Mouse (Mus musculus): ENCODE results near the gene Intu.
A peak's percentile ranks its signal among the peaks of the same experiment; 100 is the strongest.

The Intu gene

GRCm38 (mm10) chr3:40527976-40528950 is 2.8 kb upstream of the Intu start:
- peak; percentile 49 for DNase-seq (ENCODE audit: low spot score)

- peak; percentile 45 for DNase-seq (ENCODE audit: low spot score)
Measured at GRCm38 (mm10) chr3:40528958-40529357, 2.1 kb upstream of the Intu start.

GRCm38 (mm10) chr3:40530845-40531244 is 241 bp upstream of the Intu start:
- no peak for DNase-seq (ENCODE audit: low spot score)

- no peak for DNase-seq (ENCODE audit: low spot score)
Measured at GRCm38 (mm10) chr3:40532256-40532655, 1.2 kb downstream of the Intu start.

GRCm38 (mm10) chr3:40534141-40534540 is 3.1 kb downstream of the Intu start:
- no peak for DNase-seq (ENCODE audit: low spot score)

GRCm38 (mm10) chr3:40540567-40541554 is 9.8 kb downstream of the Intu start:
- DNase-seq (ENCODE audit: low spot score), result peak; percentile 95

- DNase-seq (ENCODE audit: low spot score), result no peak
Measured at GRCm38 (mm10) chr3:40546621-40547020, 15.5 kb downstream of the Intu start.

- no peak for DNase-seq (ENCODE audit: low spot score)
Measured at GRCm38 (mm10) chr3:40652941-40653352, 121.9 kb downstream of the Intu start.

GRCm38 (mm10) chr3:40653582-40653981 is 122.5 kb downstream of the Intu start:
- no peak for DNase-seq (ENCODE audit: low spot score)

- peak; percentile 76 for DNase-seq (ENCODE audit: low spot score)
Measured at GRCm38 (mm10) chr3:40654028-40654427, 122.9 kb downstream of the Intu start.

- DNase-seq (ENCODE audit: low spot score), result no peak
Measured at GRCm38 (mm10) chr3:40655571-40655970, 124.5 kb downstream of the Intu start.

GRCm38 (mm10) chr3:40656339-40656738 is 125.3 kb downstream of the Intu start:
- no peak for DNase-seq (ENCODE audit: low spot score)

- no peak for DNase-seq (ENCODE audit: low spot score)
Measured at GRCm38 (mm10) chr3:40660231-40660630, 129.1 kb downstream of the Intu start.

- DNase-seq (ENCODE audit: low spot score), result no peak
Measured at GRCm38 (mm10) chr3:40666109-40666508, 135.0 kb downstream of the Intu start.

GRCm38 (mm10) chr3:40666861-40667719 is 136.0 kb downstream of the Intu start:
- DNase-seq (ENCODE audit: low spot score), result no peak

- DNase-seq (ENCODE audit: low spot score), result no peak
Measured at GRCm38 (mm10) chr3:40668889-40669288, 137.8 kb downstream of the Intu start.

GRCm38 (mm10) chr3:40669395-40669794 is 138.3 kb downstream of the Intu start:
- DNase-seq (ENCODE audit: low spot score), result no peak

GRCm38 (mm10) chr3:40673515-40673914 is 142.4 kb downstream of the Intu start:
- no peak for DNase-seq (ENCODE audit: low spot score)

GRCm38 (mm10) chr3:40674873-40675405 is 143.9 kb downstream of the Intu start:
- DNase-seq (ENCODE audit: low spot score), result no peak

GRCm38 (mm10) chr3:40678856-40679255 is 147.8 kb downstream of the Intu start:
- DNase-seq (ENCODE audit: low spot score), result no peak

- no peak for DNase-seq (ENCODE audit: low spot score)
Measured at GRCm38 (mm10) chr3:40682404-40682803, 151.3 kb downstream of the Intu start.

Data from testis, postnatal 10 days (tissue).